Mouse (Mus musculus) thymus, adult 2 months (tissue): ENCODE data around the gene Rbp7.

Experiments used
- CTCF ChIP-seq: fragments of 200-500 bp; IDR thresholded peaks from 2 replicates; pipeline ENCODE4 v1.5.1; 2012; ENCODE audit warnings: mild to moderate bottlenecking, control low read depth, low read length, moderate library complexity, borderline replicate concordance; ENCODE audit not compliant: control insufficient read depth, poor library complexity, insufficient read depth; ENCODE audit errors: extremely low read depth
- POLR2A ChIP-seq: fragments of 200-500 bp; IDR thresholded peaks from 2 replicates; pipeline ENCODE4 v1.6.1; 2012; ENCODE audit warnings: mild to moderate bottlenecking, low read length, control low read depth, moderate library complexity; ENCODE audit not compliant: control insufficient read depth, poor library complexity, insufficient read depth; ENCODE audit errors: extremely low read depth

DNA sequence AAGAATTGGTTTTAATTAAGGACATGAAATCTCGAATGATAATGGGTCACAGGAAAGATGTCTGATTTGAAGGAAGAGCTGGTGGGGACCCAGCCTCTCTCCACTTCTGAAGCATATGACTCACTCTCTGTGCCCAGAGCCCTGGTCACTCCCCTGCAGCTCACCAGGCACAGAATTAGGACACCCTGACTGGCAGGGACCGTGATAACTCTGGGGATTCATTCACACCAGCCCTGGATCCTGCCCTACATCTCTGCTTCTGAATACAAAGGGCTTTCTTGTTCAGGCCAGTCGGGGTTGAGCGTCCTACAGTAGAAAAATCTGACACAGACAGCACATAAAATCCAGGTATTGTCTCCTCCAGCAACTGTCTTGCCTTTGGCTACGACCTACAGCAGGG lies 3.7 kb upstream of the Rbp7 start:
- TF ChIP-seq CTCF (no peak), POLR2A (no peak)
